Mouse (Mus musculus) kidney, adult 2 months (tissue): ENCODE data around the gene Mex3a. TPM values are rescaled to one million over a fixed set of nuclear protein-coding genes. Genes with fewer than 3 reads are reported as not detected.

Source experiments
- DNase-seq: peaks from one replicate; pipeline ENCODE4 v3.0.0; 2021
- H3K27ac ChIP-seq: fragments of 200-500 bp; 2 replicates; pipeline ENCODE4 v1.5.1; 2012; ENCODE audit warnings: low read depth, low read length, control low read depth, inconsistent platforms; ENCODE audit not compliant: insufficient read depth
- H3K27me3 ChIP-seq: fragments of 200-500 bp; replicated peaks from 2 replicates; pipeline ENCODE4 v1.6.1; 2012; ENCODE audit warnings: mild to moderate bottlenecking, moderate library complexity, low read length, inconsistent platforms; ENCODE audit not compliant: control insufficient read depth, insufficient read depth
- H3K36me3 ChIP-seq: fragments of 200-500 bp; 2 replicates; pipeline ENCODE4 v1.6.1; 2012; ENCODE audit warnings: mild to moderate bottlenecking, moderate library complexity, low read length, inconsistent platforms; ENCODE audit not compliant: control insufficient read depth, insufficient read depth
- H3K4me1 ChIP-seq: fragments of 200-500 bp; 2 replicates; pipeline ENCODE4 v1.6.1; 2011; ENCODE audit warnings: low read length; ENCODE audit not compliant: control insufficient read depth, insufficient read depth
- H3K4me3 ChIP-seq: fragments of 200-500 bp; 2 replicates; pipeline ENCODE4 v1.5.1; 2011; ENCODE audit warnings: mild to moderate bottlenecking, low read depth, low read length, control low read depth; ENCODE audit not compliant: insufficient read depth
- CTCF ChIP-seq: fragments of 200-500 bp; conservative IDR thresholded peaks from 2 replicates; pipeline ENCODE4 v1.5.1; 2011; ENCODE audit warnings: low read depth, mild to moderate bottlenecking, control low read depth, low read length, moderate library complexity, mixed read lengths; ENCODE audit not compliant: insufficient read depth, insufficient read length
- POLR2A ChIP-seq: fragments of 200-500 bp; IDR thresholded peaks from one replicate; pipeline ENCODE4 v1.6.1; 2011; ENCODE audit warnings: low read depth, low read length, control low read depth
- WGBS: fragments of 180-500 bp; shearing (Covaris S2); methylation state at CpG from one replicate; pipeline ENCODE4 v1.1.7; 2018; 5-methylcytosine and 5-hydroxymethylcytosine counted together
- polyA plus RNA-seq: library from polyadenylated mRNA; depleted of rRNA; stranded (reverse); fragments of >200 nt; gene quantifications from 2 replicates; pipeline ENCODE4 v1.2.3, GENCODE M21; 2012

Gene Mex3a
- polyA plus RNA-seq, 1 experiment = 0.63 TPM

DNA sequence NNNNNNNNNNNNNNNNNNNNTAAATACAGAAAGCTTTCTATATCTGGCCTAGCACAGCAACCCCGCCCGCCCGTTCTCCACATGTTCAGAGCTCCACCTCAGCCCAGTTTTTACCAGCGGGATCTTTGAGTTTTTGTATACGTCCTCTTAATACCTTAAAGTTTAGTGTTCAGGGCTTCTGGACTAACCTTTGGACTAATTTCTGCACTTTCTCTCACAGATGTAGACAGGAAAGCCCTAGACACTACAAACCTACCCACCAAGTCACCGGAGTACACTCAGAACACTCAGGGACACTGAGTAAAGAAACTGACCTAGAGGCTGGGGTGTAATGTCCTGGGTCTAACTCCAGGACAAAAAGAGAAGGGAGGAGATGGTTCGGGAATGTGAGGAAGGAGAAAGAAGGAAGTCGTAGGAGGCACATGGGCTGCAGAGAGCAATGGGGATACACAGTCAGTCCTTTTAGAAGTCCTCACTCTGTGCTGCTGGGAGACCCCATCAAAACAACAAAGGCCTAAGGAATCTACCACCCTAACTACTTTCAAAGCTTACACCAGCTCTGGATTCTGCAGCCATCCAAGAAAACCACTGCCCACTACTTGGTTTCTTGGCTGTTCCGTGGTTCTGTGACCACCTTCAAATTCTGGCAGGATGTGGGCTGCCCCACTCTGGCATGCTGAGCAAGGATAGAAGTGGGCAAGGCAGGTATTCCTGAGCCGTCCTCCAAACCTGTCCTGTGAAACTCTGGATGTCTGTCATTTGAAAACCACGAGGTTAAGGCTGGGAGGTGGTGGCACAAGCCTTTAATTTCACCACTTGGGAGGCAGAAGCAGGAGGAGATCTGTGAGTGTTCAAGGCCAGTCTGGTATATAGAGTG, 38.3 kb upstream of the Mex3a start:
- no peak for TF ChIP-seq POLR2A
- TF ChIP-seq CTCF = no peak
- peaks cover 30% of the 10 kb centered on the region for H3K4me1 ChIP-seq
- no peaks in the 10 kb centered on the region for H3K27me3 ChIP-seq
- H3K36me3 ChIP-seq = no peaks in the 10 kb centered on the region
- WGBS = 75% methylated on average over 11 of the region's 11 CpGs
- H3K4me3 ChIP-seq = no peak overlapping the region
- H3K27ac ChIP-seq = peak overlapping the region; percentile 7; the same call in 1 of the 2 replicates
- no peak for DNase-seq

DNA sequence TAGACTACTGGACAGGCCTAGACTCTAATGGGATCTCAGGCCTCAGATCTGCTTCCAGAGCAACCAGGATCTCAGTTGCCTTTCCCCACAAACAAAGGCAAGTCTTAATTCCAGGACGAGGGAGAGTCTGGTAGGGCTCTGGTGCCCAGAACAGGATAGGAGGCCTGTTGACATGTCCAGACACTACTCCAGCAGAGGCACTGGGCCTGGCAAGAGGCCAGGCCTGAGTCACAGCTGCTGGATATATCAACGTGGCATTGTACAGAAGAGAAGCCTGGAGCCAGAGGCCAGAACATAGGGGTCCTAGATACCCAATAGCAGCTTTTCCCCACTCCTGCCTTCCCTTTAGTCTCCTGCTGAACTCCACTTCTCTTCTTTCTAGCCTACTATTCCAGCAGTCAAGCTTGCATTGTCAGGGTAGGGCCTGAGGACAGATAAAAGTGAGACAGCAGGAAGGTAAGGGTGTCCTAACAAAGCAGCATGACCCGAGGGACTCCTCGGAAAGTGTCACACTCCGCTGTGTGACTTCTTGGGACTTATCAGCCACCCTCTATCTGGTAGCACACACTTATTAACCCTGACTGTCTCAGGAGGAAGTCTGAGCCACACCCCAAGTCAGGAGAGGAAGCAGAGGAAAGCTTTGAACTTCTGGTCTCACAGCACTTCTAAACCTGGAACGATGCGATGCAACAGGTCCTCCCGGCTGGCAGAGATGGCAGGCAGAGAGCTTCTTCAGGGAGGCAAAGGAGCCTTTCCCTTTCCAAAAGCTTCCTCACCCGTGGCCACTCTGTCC, 37.2 kb upstream of the Mex3a start:
- Histone ChIP-seq H3K27me3 (no peaks in the 10 kb centered on the region), H3K4me3 (no peak overlapping the region), H3K27ac (peak overlapping the region; percentile 7; the same call in 1 of the 2 replicates), H3K36me3 (no peaks in the 10 kb centered on the region), H3K4me1 (peaks cover 32% of the 10 kb centered on the region)
- 47% methylated on average over 9 of the region's 9 CpGs for WGBS
- DNase-seq = peak; percentile 55
- TF ChIP-seq POLR2A (no peak), CTCF (no peak)

GRCm38 (mm10) chr3:88495741-88496415, 36.3 kb upstream of the Mex3a start:
- Histone ChIP-seq H3K27ac (peak overlapping the region; percentile 32; the same call in 1 of the 2 replicates), H3K27me3 (no peaks in the 10 kb centered on the region), H3K4me1 (peaks cover 39% of the 10 kb centered on the region), H3K36me3 (no peaks in the 10 kb centered on the region), H3K4me3 (no peak overlapping the region)
- TF ChIP-seq CTCF (no peak), POLR2A (no peak)
- DNase-seq = peak; percentile 76
- WGBS = 54% methylated on average over 10 of the region's 10 CpGs

GRCm38 (mm10) chr3:88499580-88499979, 32.6 kb upstream of the Mex3a start:
- Histone ChIP-seq H3K27me3 (no peaks in the 10 kb centered on the region), H3K36me3 (no peaks in the 10 kb centered on the region), H3K27ac (no peak overlapping the region), H3K4me3 (no peak overlapping the region), H3K4me1 (peaks cover 52% of the 10 kb centered on the region)
- DNase-seq = no peak
- no peak for TF ChIP-seq POLR2A
- 63% methylated on average over 4 of the region's 4 CpGs for WGBS

DNA sequence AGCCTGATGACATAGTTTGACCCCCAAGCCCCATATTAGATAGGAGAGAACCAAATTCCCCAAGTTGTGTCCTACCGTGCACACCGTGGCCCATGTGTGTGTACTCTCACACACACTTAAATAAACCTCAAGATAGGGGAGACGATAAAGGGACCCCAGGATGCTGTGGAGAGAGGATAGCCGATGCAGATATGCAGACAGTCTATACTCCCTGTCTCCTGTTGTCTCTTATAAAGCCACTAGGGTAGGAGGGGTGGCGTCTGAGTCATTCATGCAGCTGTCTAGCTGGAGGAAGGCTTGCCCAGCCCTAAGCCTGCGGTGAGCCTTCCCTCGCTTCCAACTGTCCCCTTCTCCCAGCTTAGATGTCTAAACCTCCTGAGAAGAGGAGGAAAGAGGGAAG, 32.1 kb upstream of the Mex3a start:
- TF ChIP-seq CTCF (no peak), POLR2A (no peak)
- Histone ChIP-seq H3K36me3 (no peaks in the 10 kb centered on the region), H3K27ac (no peak overlapping the region), H3K27me3 (no peaks in the 10 kb centered on the region), H3K4me1 (peaks cover 47% of the 10 kb centered on the region), H3K4me3 (no peak overlapping the region)
- DNase-seq = no peak
- WGBS = 88% methylated on average over 7 of the region's 7 CpGs

GRCm38 (mm10) chr3:88500655-88501365, 31.4 kb upstream of the Mex3a start:
- H3K4me1 ChIP-seq = peaks cover 41% of the 10 kb centered on the region
- DNase-seq = peak; percentile 87
- H3K36me3 ChIP-seq = no peaks in the 10 kb centered on the region
- H3K27ac ChIP-seq = peak overlapping the region; percentile 40; the same call in 1 of the 2 replicates
- WGBS = 32% methylated on average over 4 of the region's 4 CpGs
- TF ChIP-seq POLR2A = no peak
- TF ChIP-seq CTCF = no peak
- no peaks in the 10 kb centered on the region for H3K27me3 ChIP-seq
- peak overlapping the region; percentile 16; the same call in 1 of the 2 replicates for H3K4me3 ChIP-seq
